Mouse (Mus musculus) inflammation-experienced regulatory T-cells, adult 16 weeks (primary cell): ENCODE data around the gene Fam131c. TPM values are rescaled to one million over a fixed set of nuclear protein-coding genes. Genes with fewer than 3 reads are reported as not detected.

Experiments
- polyA plus RNA-seq: library from polyadenylated mRNA; unstranded; fragments of 100-300 nt; shearing (Covaris generic); gene quantifications from one replicate; pipeline ENCODE4 v1.2.1, GENCODE M21; 2017

The Fam131c gene
- polyA plus RNA-seq: not detected

DNA sequence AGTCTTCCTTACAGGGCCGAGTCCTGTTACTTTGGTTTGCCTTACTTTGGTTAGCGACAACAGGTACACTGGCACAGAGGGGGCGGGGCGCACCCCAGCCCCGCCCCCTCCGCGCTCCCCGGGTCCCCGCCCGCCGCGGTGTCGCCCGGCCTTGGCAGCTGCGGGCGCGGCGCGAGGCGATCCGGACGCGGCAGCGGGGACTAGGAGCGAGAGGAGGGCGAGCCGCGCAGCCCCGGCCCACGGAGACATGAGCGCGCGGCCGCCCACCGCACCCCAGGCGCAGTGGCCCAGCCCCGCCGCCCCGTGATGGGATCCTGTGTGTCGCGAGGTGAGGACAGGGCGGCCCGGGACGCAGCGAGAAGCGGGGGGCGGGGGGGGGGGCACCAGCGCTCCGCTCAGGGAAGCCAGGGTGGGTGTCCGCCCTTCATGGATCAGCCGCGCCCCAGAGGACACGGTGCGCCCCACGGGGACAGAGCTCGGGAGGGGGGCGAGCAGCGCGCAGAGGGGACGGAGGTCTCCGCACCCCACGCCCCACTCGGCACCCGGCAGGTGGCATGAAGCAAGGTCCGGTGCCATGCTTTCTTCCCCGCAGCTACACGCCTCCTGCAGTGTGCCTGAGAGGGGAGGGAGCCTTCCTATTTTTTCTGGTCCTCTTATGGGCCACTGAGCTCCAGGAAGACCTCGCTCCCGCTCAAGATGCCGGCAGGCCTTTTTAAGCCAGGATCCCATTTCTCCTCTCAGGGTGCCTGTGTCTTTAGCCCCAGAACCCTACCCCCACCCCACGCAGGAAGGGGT lies at the start of gene Fam131c:
TSS of gene Fam131c (plus strand) at position 224 of the 795 bp plus-strand sequence.

DNA sequence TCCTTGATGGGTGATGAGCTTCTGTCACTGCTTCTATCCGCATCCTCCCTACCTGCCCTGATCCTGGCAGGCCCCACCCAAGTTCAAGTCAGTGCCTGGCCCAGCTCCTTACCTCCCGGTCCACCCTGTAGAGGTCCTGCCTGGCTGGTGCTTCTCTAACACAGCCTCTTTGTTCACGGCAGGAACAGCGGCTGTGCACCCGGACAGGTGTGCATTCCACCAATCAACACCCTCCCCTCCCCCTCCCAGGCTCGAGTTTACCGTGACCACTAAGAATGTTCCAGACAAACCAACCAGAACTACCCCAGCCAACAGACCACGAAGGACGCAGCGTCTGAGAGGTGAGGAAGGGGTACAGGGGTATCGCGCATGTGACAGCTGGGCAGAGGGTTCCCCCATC lies 30.5 kb downstream of the Fam131c start, which contains the start of gene Clcnka:
TSS of gene Clcnka (minus strand) at position 180 of the 400 bp plus-strand sequence.

DNA sequence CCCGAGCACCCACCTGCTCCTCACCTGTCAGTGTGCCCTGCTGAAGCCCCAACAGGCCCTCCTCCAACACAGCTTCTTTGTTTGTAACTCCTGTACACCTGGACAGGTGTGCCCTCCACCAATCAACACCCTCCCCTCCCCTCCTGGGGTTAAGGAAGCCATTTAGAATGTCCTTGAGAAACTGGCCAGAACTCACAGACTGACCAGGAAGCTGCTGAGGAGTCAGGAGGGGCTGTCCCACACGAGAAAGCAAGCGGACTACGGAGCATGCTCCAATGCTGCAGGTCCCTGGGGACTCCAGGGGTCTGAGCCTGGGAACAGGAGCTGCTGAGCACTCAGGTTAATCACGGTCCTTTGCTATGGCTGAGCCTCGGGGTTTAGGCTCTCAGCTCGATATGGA lies 47.9 kb downstream of the Fam131c start, which contains the start of gene Clcnkb:
TSS of gene Clcnkb (minus strand) at position 91 of the 400 bp plus-strand sequence.

DNA sequence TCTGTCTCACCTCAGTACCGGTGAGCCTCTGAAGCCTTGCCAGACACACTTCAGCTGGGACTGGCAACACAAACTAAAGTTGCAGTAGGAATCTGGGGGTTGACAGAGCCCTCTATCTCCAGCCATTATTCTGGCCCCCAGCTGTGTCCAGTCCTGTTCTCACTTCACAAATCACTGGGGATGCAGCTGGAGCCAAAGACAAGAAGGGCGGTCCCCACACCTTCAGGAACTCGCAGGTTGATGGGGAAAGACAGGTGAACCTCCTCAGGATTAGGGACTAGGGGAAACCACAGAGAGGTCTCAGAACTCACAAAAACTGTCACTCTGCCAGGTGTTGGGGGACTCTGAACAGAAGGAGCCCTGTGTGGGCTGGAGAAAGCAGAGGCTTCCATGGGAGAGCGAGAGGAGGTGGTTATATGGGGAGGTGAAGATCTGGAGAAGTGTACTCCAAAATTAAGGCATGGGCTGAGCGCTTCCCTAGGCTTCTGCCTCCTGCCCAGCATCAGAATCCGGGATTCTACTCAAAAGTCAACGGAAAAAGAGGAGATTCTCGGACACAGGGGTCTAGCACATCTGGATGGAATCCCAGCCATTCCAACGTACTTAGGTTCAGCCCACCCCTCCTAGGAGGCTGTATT lies 52.3 kb downstream of the Fam131c start, which contains the start of gene Hspb7:
TSS of gene Hspb7 (plus strand) at position 588 of the 638 bp plus-strand sequence.

Other genes starting within 250 kb of the Fam131c start
- gene Szrd1, start 228.4 kb upstream of the Fam131c start, polyA plus RNA-seq: 70.2 TPM
- 21.2 TPM for gene Fbxo42, start 220.3 kb upstream of the Fam131c start, polyA plus RNA-seq
- gene Rsg1, start 154.3 kb upstream of the Fam131c start, polyA plus RNA-seq: 4.7 TPM
- not detected for gene Arhgef19, start 128.7 kb upstream of the Fam131c start, polyA plus RNA-seq
- gene Epha2, start 67.0 kb upstream of the Fam131c start, polyA plus RNA-seq: not detected
- not detected for gene Clcnka, start 30.5 kb downstream of the Fam131c start, polyA plus RNA-seq
- not detected for gene Clcnkb, start 47.8 kb downstream of the Fam131c start, polyA plus RNA-seq
- gene Hspb7, start 52.6 kb downstream of the Fam131c start, polyA plus RNA-seq: not detected
- gene Srarp, start 67.9 kb downstream of the Fam131c start, polyA plus RNA-seq: not detected
- gene Zbtb17, start 76.4 kb downstream of the Fam131c start, polyA plus RNA-seq: 45.6 TPM
- gene Spen, start 170.4 kb downstream of the Fam131c start, polyA plus RNA-seq: 7.7 TPM
- 0.29 TPM for gene Fblim1, start 237.9 kb downstream of the Fam131c start, polyA plus RNA-seq